Mouse (Mus musculus) embryonic facial prominence, embryonic 13.5 days (tissue): Measurements from ENCODE around the gene Btbd35f30. TPM values are rescaled to one million over a fixed set of nuclear protein-coding genes. Genes with fewer than 3 reads are reported as not detected.
"Not testable (repeated sequence)": the region's sequence is repeated elsewhere in the genome, so short reads cannot be mapped to it uniquely, and the experiment has no call there.

ENCODE experiments used
- ATAC-seq: fragments of 200-750 bp; cut with Nextera tagmentation; 2 replicates; pipeline ENCODE4 v1.8.0; 2017; ENCODE audit warnings: low read depth; ENCODE audit not compliant: insufficient number of reproducible peaks, insufficient read depth, low FRiP score, low TSS enrichment
- H3K27ac ChIP-seq: fragments of 300-500 bp; sonication (generic); 2 replicates; pipeline ENCODE4 v1.5.1; 2015; ENCODE audit warnings: moderate library complexity, mild to moderate bottlenecking, inconsistent platforms
- H3K27me3 ChIP-seq: fragments of 300-500 bp; sonication (generic); 2 replicates; pipeline ENCODE4 v1.6.1; 2015; ENCODE audit warnings: mild to moderate bottlenecking, inconsistent platforms
- H3K36me3 ChIP-seq: fragments of 300-500 bp; sonication (generic); 2 replicates; pipeline ENCODE4 v1.6.1; 2015; ENCODE audit warnings: mild to moderate bottlenecking, inconsistent platforms
- H3K4me1 ChIP-seq: fragments of 300-500 bp; sonication (generic); 2 replicates; pipeline ENCODE4 v1.6.1; 2015; ENCODE audit warnings: inconsistent platforms
- H3K4me2 ChIP-seq: fragments of 300-500 bp; sonication (generic); 2 replicates; pipeline ENCODE4 v1.6.1; 2015; ENCODE audit warnings: moderate library complexity, mild to moderate bottlenecking, inconsistent platforms
- H3K4me3 ChIP-seq: fragments of 300-500 bp; sonication (generic); 2 replicates; pipeline ENCODE4 v1.5.1; 2015; ENCODE audit warnings: mild to moderate bottlenecking, inconsistent platforms
- H3K9ac ChIP-seq: fragments of 300-500 bp; sonication (generic); 2 replicates; pipeline ENCODE4 v1.6.1; 2015; ENCODE audit warnings: mild to moderate bottlenecking, inconsistent platforms
- H3K9me3 ChIP-seq: fragments of 300-500 bp; sonication (generic); 2 replicates; pipeline ENCODE4 v1.6.1; 2016; ENCODE audit warnings: inconsistent platforms
- WGBS: fragments of 180-500 bp; shearing (Covaris S2); methylation state at CpG from one replicate; pipeline ENCODE4 v1.1.7; 2015; ENCODE audit warnings: mixed read lengths; 5-methylcytosine and 5-hydroxymethylcytosine counted together
- polyA plus RNA-seq: library from polyadenylated mRNA; unstranded; fragments of >200 nt; fragmentation: Nextera tagmentation; extraction: Ambion mirVana; gene quantifications from 2 replicates; pipeline ENCODE4 v1.2.1, GENCODE M21; 2015

Gene Btbd35f30
- not detected in 2 replicates for polyA plus RNA-seq

DNA sequence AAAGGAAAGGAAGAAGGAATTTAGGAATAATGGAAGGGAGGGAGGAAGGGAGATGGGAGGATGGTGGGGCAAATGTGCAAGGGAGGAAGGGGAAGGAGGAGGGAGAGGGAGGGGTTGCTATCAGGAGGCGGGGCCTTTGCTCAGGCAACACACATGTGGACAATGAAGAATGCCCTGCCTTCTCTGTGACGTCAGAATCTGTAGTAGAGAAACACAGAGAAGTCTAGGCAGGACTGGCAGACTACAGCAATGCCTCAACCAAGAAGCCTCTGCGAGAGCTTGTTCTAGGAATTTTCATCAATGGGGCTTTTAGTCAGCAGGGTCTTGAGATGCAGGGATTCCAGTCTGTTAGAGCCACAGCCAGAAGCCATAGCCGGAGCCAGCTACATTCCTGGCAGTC is at the start of gene Btbd35f30:
Btbd35f30 (plus strand) TSS at position 301 of the 400 bp plus-strand sequence.
- H3K4me3 ChIP-seq, H3K9me3 ChIP-seq, H3K36me3 ChIP-seq, H3K9ac ChIP-seq, H3K27ac ChIP-seq, H3K27me3 ChIP-seq, ATAC-seq, H3K4me1 ChIP-seq, H3K4me2 ChIP-seq: not testable (repeated sequence)
- no CpG with 5 or more reads among the region's 4 CpGs for WGBS

DNA sequence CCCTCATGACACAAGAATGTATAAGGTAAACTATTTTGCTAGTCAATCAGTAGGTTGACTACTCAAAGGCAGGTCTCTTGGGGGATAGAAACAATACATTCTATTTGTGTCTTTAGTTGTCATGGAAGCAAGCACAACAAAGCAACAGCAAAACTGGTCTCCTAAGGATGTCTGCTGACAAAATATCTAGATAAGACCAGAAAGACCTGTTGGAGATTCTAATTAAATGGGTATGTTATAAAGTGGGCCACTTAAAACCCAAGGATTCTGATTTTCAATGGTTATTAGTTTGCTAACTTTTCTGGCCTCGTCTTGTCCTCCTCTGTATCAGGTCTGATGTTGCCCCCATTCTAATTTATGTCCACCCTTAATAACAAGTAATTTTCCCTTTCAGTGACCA is 47.0 kb downstream of the Btbd35f30 start, which contains the start of gene Gm21789:
Gm21789 (plus strand) TSS at position 301 of the 400 bp plus-strand sequence.
- H3K27me3 ChIP-seq, H3K9me3 ChIP-seq, H3K4me3 ChIP-seq, ATAC-seq, H3K9ac ChIP-seq, H3K4me1 ChIP-seq, H3K4me2 ChIP-seq, H3K27ac ChIP-seq, H3K36me3 ChIP-seq: not testable (repeated sequence)
- WGBS = no CpG with 5 or more reads among the region's 1 CpGs

Other genes starting within 250 kb of the Btbd35f30 start
- not detected in 2 replicates for gene Gm5926, start 243.9 kb upstream of the Btbd35f30 start, polyA plus RNA-seq
- not detected in 2 replicates for gene Btbd35f21, start 168.5 kb upstream of the Btbd35f30 start, polyA plus RNA-seq
- not detected in 2 replicates for gene Gm21789, start 47.1 kb downstream of the Btbd35f30 start, polyA plus RNA-seq
- gene Btbd35f5, start 79.3 kb downstream of the Btbd35f30 start, polyA plus RNA-seq = not detected in 2 replicates